Mouse (Mus musculus) ES-Bruce4 (cell line): ENCODE measurements at regions not wholly inside any gene's neighbourhood (a gene's known extent, or its start where the extent isn't known, plus 50 kb on each side); places are given as distances from the start of the nearest gene placed in this dataset.

Experiments used
- CTCF ChIP-seq: IDR thresholded peaks from one replicate; pipeline ENCODE4 v1.8.1; 2011; ENCODE audit warnings: low read depth, low read length
- EP300 ChIP-seq: IDR thresholded peaks from 2 replicates; pipeline ENCODE4 v1.6.1; 2011; ENCODE audit warnings: low read depth, low read length; ENCODE audit not compliant: insufficient read depth
- POLR2A ChIP-seq: IDR thresholded peaks from one replicate; pipeline ENCODE4 v1.8.1; 2011; ENCODE audit warnings: low read length; ENCODE audit not compliant: insufficient read depth

GRCm38 (mm10) chr1:149699411-149699810 lies 261.7 kb downstream of the Pla2g4a start:
- TF ChIP-seq POLR2A (no peak), EP300 (no peak), CTCF (no peak)
